Mouse (Mus musculus): ENCODE measurements at regions not wholly inside any gene's neighbourhood (a gene's known extent, or its start where the extent isn't known, plus 50 kb on each side); places are given as distances from the start of the nearest gene placed in this dataset.

- no peak for TF ChIP-seq GATA1 (IDR thresholded peaks at IDR 0.05; ENCODE audit: borderline replicate concordance, low read length)
- no peak for TF ChIP-seq FLI1 (IDR thresholded peaks at IDR 0.05; ENCODE audit: low read length)
Observed at GRCm38 (mm10) chr4:131425311-131425710, 412.8 kb downstream of the Ptpru start.

Data from megakaryocyte, embryonic 14.5 days (primary cell).